In the genomic region with DNA sequence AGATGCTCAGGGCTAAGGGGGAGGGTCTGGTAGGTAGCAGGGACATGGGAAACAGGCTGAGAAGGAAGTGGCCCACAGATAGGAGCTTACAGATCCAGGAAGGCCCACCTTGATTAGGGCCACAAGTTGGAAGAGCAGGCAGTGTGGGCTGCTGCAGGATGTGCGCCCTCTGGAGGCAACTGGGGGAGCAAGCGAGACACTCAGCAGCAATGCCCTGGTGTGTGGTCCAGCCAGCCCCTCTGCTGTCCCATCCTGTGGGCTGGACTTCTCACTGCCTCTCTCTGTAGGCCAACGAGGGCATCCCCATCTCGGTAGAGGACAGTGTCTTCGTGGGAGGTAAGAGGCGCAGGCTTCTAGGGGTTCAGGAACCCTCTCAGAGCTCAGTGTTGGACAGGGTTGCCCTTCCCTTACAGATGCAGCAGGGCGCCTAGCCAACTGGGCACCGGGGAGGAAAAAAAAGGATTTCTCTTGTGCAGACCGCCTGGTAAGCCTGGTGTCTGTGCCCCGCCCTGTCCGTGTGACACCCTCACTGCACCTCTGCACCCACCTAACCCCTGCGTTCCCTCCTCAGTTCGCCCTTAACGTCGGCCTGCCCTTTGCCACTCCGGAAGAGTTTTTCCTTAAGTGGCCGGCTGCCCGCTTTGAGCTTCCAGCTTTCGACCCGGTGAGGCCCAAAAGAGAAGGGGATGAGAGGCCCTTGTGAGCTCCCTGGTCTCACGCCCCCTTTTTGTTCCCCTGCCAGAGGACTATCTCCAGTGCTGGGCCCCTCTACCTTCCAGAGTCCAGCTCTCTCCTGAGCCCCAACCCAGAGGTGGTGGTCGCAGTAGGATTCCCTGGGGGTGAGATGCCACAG, we compare ENCODE assay signal across 8 mouse cellular contexts. TPM values are rescaled to one million over a fixed set of nuclear protein-coding genes. Genes with fewer than 3 reads are reported as not detected.
DNase-seq lines count a peak whose midpoint lies in the region; ATAC-seq and TF ChIP-seq lines count a peak whose summit lies in the region.

No protein-coding gene starts in this region.

- H3K4me2 ChIP-seq in hindbrain, postnatal 0 days (ENCODE audit: low read depth, low read length): no peak overlapping the region
- no peak overlapping the region for H3K4me2 ChIP-seq in liver, embryonic 16.5 days (ENCODE audit: low read depth, low read length)

- intact Hi-C loops in left cerebral cortex, postnatal 4 days (cut with DNase I): no loop called here

- peak; percentile 48 for ATAC-seq in hindbrain, postnatal 0 days
- 0 out of 2 replicates have a peak, but pooled peaks have one; percentile 6 for ATAC-seq in liver, embryonic 16.5 days (ENCODE audit: low read depth)

- H3K27ac ChIP-seq in forebrain, embryonic 10.5 days: peak overlapping the region; percentile 69
- peak overlapping the region; percentile 36; the same call in 1 of the 2 replicates for H3K27ac ChIP-seq in hindbrain, postnatal 0 days
- no peak overlapping the region for H3K27ac ChIP-seq in liver, embryonic 16.5 days (ENCODE audit: low read length)

- DNase-seq in left cerebral cortex, postnatal 4 days: peak; percentile 86
- no peak for DNase-seq in left cerebral cortex, adult 11 months (ENCODE audit: low spot score)
- DNase-seq in adrenal gland, postnatal 36 days: peak; percentile 76 to 87
- DNase-seq in forebrain, embryonic 10.5 days (ENCODE audit: extremely low spot score, low spot score): peak; percentile 74
- DNase-seq in hindbrain, postnatal 0 days (ENCODE audit: low spot score): peak; percentile 87
- DNase-seq in neural tube, embryonic 10.5 days (ENCODE audit: extremely low spot score, low spot score): peak; percentile 76
- DNase-seq in testis, postnatal 14 days (ENCODE audit: low spot score): peak; percentile 67

- no peaks in the 10 kb centered on the region for H3K27me3 ChIP-seq in forebrain, embryonic 10.5 days (ENCODE audit: poor library complexity, severe bottlenecking)
- H3K27me3 ChIP-seq in hindbrain, postnatal 0 days (ENCODE audit: insufficient read depth, low read length): no peaks in the 10 kb centered on the region
- H3K27me3 ChIP-seq in liver, embryonic 16.5 days (ENCODE audit: control insufficient read depth, insufficient read depth, low read depth, low read length): no peaks in the 10 kb centered on the region

- peak; percentile 94 for TF ChIP-seq CTCF in hindbrain, postnatal 0 days (IDR thresholded peaks at IDR 0.05; ENCODE audit: low read depth)

- 61% methylated on average over 22 of the region's 22 CpGs for WGBS in forebrain, embryonic 10.5 days
- WGBS in hindbrain, postnatal 0 days: 51% methylated on average over 22 of the region's 22 CpGs
- 59% methylated on average over 22 of the region's 22 CpGs for WGBS in liver, embryonic 16.5 days (ENCODE audit: insufficient replicate concordance)

- H3K9me3 ChIP-seq in forebrain, embryonic 10.5 days: no peaks in the 10 kb centered on the region
- H3K9me3 ChIP-seq in hindbrain, postnatal 0 days (ENCODE audit: low read length): no peaks in the 10 kb centered on the region
- H3K9me3 ChIP-seq in liver, embryonic 16.5 days (replicated peaks; ENCODE audit: control insufficient read depth, low read length): no peaks in the 10 kb centered on the region

- H3K4me3 ChIP-seq in forebrain, embryonic 10.5 days: peak overlapping the region; percentile 24; the same call in 1 of the 2 replicates
- no peak overlapping the region for H3K4me3 ChIP-seq in hindbrain, postnatal 0 days (ENCODE audit: low read length)
- H3K4me3 ChIP-seq in liver, embryonic 16.5 days (ENCODE audit: low read depth, low read length): no peak overlapping the region

- H3K4me1 ChIP-seq in forebrain, embryonic 10.5 days: peaks cover 59% of the 10 kb centered on the region
- peaks cover 7% of the 10 kb centered on the region for H3K4me1 ChIP-seq in hindbrain, postnatal 0 days (ENCODE audit: insufficient read depth, low read length)
- H3K4me1 ChIP-seq in liver, embryonic 16.5 days (ENCODE audit: control insufficient read depth, low read depth, low read length): peaks cover 38% of the 10 kb centered on the region

- H3K9ac ChIP-seq in hindbrain, postnatal 0 days (replicated peaks; ENCODE audit: low read length): no peak overlapping the region
- H3K9ac ChIP-seq in liver, embryonic 16.5 days (ENCODE audit: low read depth, low read length): no peak overlapping the region

- peaks cover 68% of the 10 kb centered on the region for H3K36me3 ChIP-seq in forebrain, embryonic 10.5 days (replicated peaks)
- peaks cover 27% of the 10 kb centered on the region for H3K36me3 ChIP-seq in hindbrain, postnatal 0 days (ENCODE audit: insufficient read depth, low read length)
- H3K36me3 ChIP-seq in liver, embryonic 16.5 days (ENCODE audit: control insufficient read depth, insufficient read depth): peaks cover 21% of the 10 kb centered on the region

RNA-seq across cellular contexts. Expression of a gene that starts 3.9 kb away (rescaled TPM):
- 10 to 100 TPM; 27.5 to 29.3 TPM for total RNA-seq in left cerebral cortex, postnatal 4 days (2021)
- 10 to 100 TPM; 41.7 to 50.6 TPM for total RNA-seq in adrenal gland, postnatal 36 days (2021)
- 37.8 and 39.8 TPM in 2 replicates for polyA plus RNA-seq in forebrain, embryonic 10.5 days (2016; fragmentation: Nextera tagmentation; extraction: Ambion mirVana)
- total RNA-seq in hindbrain, postnatal 0 days (2014; rRNA removed): 22.9 and 47.1 TPM in 2 replicates
- polyA plus RNA-seq in hindbrain, postnatal 0 days (2015; fragmentation: Nextera tagmentation; extraction: Ambion mirVana): 35.7 and 37.5 TPM in 2 replicates
- 23.4 and 24.3 TPM in 2 replicates for polyA plus RNA-seq in liver, embryonic 16.5 days (2015; fragmentation: Nextera tagmentation; extraction: Ambion mirVana)

RNA-seq across cellular contexts. Expression of a gene that starts 8.8 kb away (rescaled TPM):
- total RNA-seq in left cerebral cortex, postnatal 4 days (2021): 100 to 1,000 TPM; 423 to 428 TPM
- total RNA-seq in adrenal gland, postnatal 36 days (2021): 100 to 1,000 TPM; 215 to 274 TPM
- 415 and 438 TPM in 2 replicates for polyA plus RNA-seq in forebrain, embryonic 10.5 days (2016; fragmentation: Nextera tagmentation; extraction: Ambion mirVana)
- 524 and 597 TPM in 2 replicates for total RNA-seq in hindbrain, postnatal 0 days (2014; rRNA removed)
- 416 and 438 TPM in 2 replicates for polyA plus RNA-seq in hindbrain, postnatal 0 days (2015; fragmentation: Nextera tagmentation; extraction: Ambion mirVana)
- 34.8 and 43.4 TPM in 2 replicates for polyA plus RNA-seq in liver, embryonic 16.5 days (2015; fragmentation: Nextera tagmentation; extraction: Ambion mirVana)

RNA-seq across cellular contexts. Expression of a gene that starts 11.9 kb away (rescaled TPM):
- 10 to 100 TPM; 57.1 to 68.3 TPM for total RNA-seq in left cerebral cortex, postnatal 4 days (2021)
- 10 to 100 TPM; 54.1 to 73.4 TPM for total RNA-seq in adrenal gland, postnatal 36 days (2021)
- 72.8 and 73.6 TPM in 2 replicates for polyA plus RNA-seq in forebrain, embryonic 10.5 days (2016; fragmentation: Nextera tagmentation; extraction: Ambion mirVana)
- total RNA-seq in hindbrain, postnatal 0 days (2014; rRNA removed): 53.7 and 98.5 TPM in 2 replicates
- 103 and 106 TPM in 2 replicates for polyA plus RNA-seq in hindbrain, postnatal 0 days (2015; fragmentation: Nextera tagmentation; extraction: Ambion mirVana)
- polyA plus RNA-seq in liver, embryonic 16.5 days (2015; fragmentation: Nextera tagmentation; extraction: Ambion mirVana): 32.7 and 33.7 TPM in 2 replicates

RNA-seq across cellular contexts. Expression of a gene that starts 12.0 kb away (rescaled TPM):
- total RNA-seq in left cerebral cortex, postnatal 4 days (2021): 10 to 100 TPM; 74.1 to 85.4 TPM
- total RNA-seq in adrenal gland, postnatal 36 days (2021): 100 to 1,000 TPM; 108 to 118 TPM
- 84.3 and 84.6 TPM in 2 replicates for polyA plus RNA-seq in forebrain, embryonic 10.5 days (2016; fragmentation: Nextera tagmentation; extraction: Ambion mirVana)
- total RNA-seq in hindbrain, postnatal 0 days (2014; rRNA removed): 136 and 156 TPM in 2 replicates
- 94.3 and 95.4 TPM in 2 replicates for polyA plus RNA-seq in hindbrain, postnatal 0 days (2015; fragmentation: Nextera tagmentation; extraction: Ambion mirVana)
- polyA plus RNA-seq in liver, embryonic 16.5 days (2015; fragmentation: Nextera tagmentation; extraction: Ambion mirVana): 25.6 and 29.1 TPM in 2 replicates

RNA-seq across cellular contexts. Expression of a gene that starts 31.7 kb away (rescaled TPM):
- 100 to 1,000 TPM; 117 to 122 TPM for total RNA-seq in left cerebral cortex, postnatal 4 days (2021)
- 10 to 100 TPM; 86.1 to 97.1 TPM for total RNA-seq in adrenal gland, postnatal 36 days (2021)
- 175 and 185 TPM in 2 replicates for polyA plus RNA-seq in forebrain, embryonic 10.5 days (2016; fragmentation: Nextera tagmentation; extraction: Ambion mirVana)
- total RNA-seq in hindbrain, postnatal 0 days (2014; rRNA removed): 193 and 194 TPM in 2 replicates
- 121 and 123 TPM in 2 replicates for polyA plus RNA-seq in hindbrain, postnatal 0 days (2015; fragmentation: Nextera tagmentation; extraction: Ambion mirVana)
- polyA plus RNA-seq in liver, embryonic 16.5 days (2015; fragmentation: Nextera tagmentation; extraction: Ambion mirVana): 44.7 and 53.0 TPM in 2 replicates
